Mouse (Mus musculus): ENCODE results near the gene Magi2. TPM values are rescaled to one million over a fixed set of nuclear protein-coding genes. Genes with fewer than 3 reads are reported as not detected.

The Magi2 gene
- polyA plus RNA-seq, 1 experiment from 2014 or later = 6.1 TPM

GRCm38 (mm10) chr5:19964113-19964512 lies 737.3 kb downstream of the Magi2 start:
- DNase-seq (ENCODE audit: low spot score) (no peak), ATAC-seq (ENCODE audit: insufficient read depth, low FRiP score, low TSS enrichment) (no peak)
- 82% methylated on average over 1 of the region's 1 CpGs for WGBS
- no peaks in the 10 kb centered on the region for H3K27me3 ChIP-seq (ENCODE audit: control insufficient read depth, insufficient read depth, low read length)
- H3K4me2 ChIP-seq (ENCODE audit: low read depth) = no peak overlapping the region
- no peak overlapping the region for H3K27ac ChIP-seq (ENCODE audit: low read depth, low read length)
- no peaks in the 10 kb centered on the region for H3K36me3 ChIP-seq (ENCODE audit: control insufficient read depth, insufficient read depth, low read length)
- no peaks in the 10 kb centered on the region for H3K4me1 ChIP-seq (ENCODE audit: control insufficient read depth, insufficient read depth, low read length)
- no peak overlapping the region for H3K9ac ChIP-seq (ENCODE audit: low read length)
- H3K4me3 ChIP-seq (ENCODE audit: low read depth, low read length) = no peak overlapping the region
- H3K9me3 ChIP-seq (ENCODE audit: control insufficient read depth, low read length) = no peaks in the 10 kb centered on the region

- H3K9me3 ChIP-seq (ENCODE audit: control insufficient read depth, low read length) = no peaks in the 10 kb centered on the region
- no peak for ATAC-seq (ENCODE audit: insufficient read depth, low FRiP score, low TSS enrichment)
- H3K27ac ChIP-seq (ENCODE audit: low read depth, low read length) = no peak overlapping the region
- no peaks in the 10 kb centered on the region for H3K27me3 ChIP-seq (ENCODE audit: control insufficient read depth, insufficient read depth, low read length)
- WGBS = 89% methylated on average over 2 of the region's 2 CpGs
- no peak for DNase-seq (ENCODE audit: low spot score)
- no peaks in the 10 kb centered on the region for H3K4me1 ChIP-seq (ENCODE audit: control insufficient read depth, insufficient read depth, low read length)
- H3K4me3 ChIP-seq (ENCODE audit: low read depth, low read length) = no peak overlapping the region
- H3K4me2 ChIP-seq (ENCODE audit: low read depth) = no peak overlapping the region
- no peak overlapping the region for H3K9ac ChIP-seq (ENCODE audit: low read length)
- H3K36me3 ChIP-seq (ENCODE audit: control insufficient read depth, insufficient read depth, low read length) = no peaks in the 10 kb centered on the region
These were observed 745.9 kb downstream of the Magi2 start for GRCm38 (mm10) chr5:19972736-19973135.

- H3K27me3 ChIP-seq (ENCODE audit: control insufficient read depth, insufficient read depth, low read length) = no peaks in the 10 kb centered on the region
- H3K9ac ChIP-seq (ENCODE audit: low read length) = no peak overlapping the region
- no peaks in the 10 kb centered on the region for H3K36me3 ChIP-seq (ENCODE audit: control insufficient read depth, insufficient read depth, low read length)
- H3K4me1 ChIP-seq (ENCODE audit: control insufficient read depth, insufficient read depth, low read length) = no peaks in the 10 kb centered on the region
- no peaks in the 10 kb centered on the region for H3K9me3 ChIP-seq (ENCODE audit: control insufficient read depth, low read length)
- ATAC-seq (ENCODE audit: insufficient read depth, low FRiP score, low TSS enrichment) (no peak), DNase-seq (ENCODE audit: low spot score) (no peak)
- no peak overlapping the region for H3K27ac ChIP-seq (ENCODE audit: low read depth, low read length)
- 89% methylated on average over 3 of the region's 3 CpGs for WGBS
- no peak overlapping the region for H3K4me2 ChIP-seq (ENCODE audit: low read depth)
- H3K4me3 ChIP-seq (ENCODE audit: low read depth, low read length) = no peak overlapping the region
These were observed 747.0 kb downstream of the Magi2 start for GRCm38 (mm10) chr5:19973852-19974251.

- 88% methylated on average over 6 of the region's 6 CpGs for WGBS
- H3K27me3 ChIP-seq (ENCODE audit: control insufficient read depth, insufficient read depth, low read length) = no peaks in the 10 kb centered on the region
- no peaks in the 10 kb centered on the region for H3K4me1 ChIP-seq (ENCODE audit: control insufficient read depth, insufficient read depth, low read length)
- H3K36me3 ChIP-seq (ENCODE audit: control insufficient read depth, insufficient read depth, low read length) = no peaks in the 10 kb centered on the region
- H3K4me2 ChIP-seq (ENCODE audit: low read depth) = no peak overlapping the region
- no peak for ATAC-seq (ENCODE audit: insufficient read depth, low FRiP score, low TSS enrichment)
- no peak overlapping the region for H3K27ac ChIP-seq (ENCODE audit: low read depth, low read length)
- no peak for DNase-seq (ENCODE audit: low spot score)
- no peak overlapping the region for H3K9ac ChIP-seq (ENCODE audit: low read length)
- no peak overlapping the region for H3K4me3 ChIP-seq (ENCODE audit: low read depth, low read length)
- H3K9me3 ChIP-seq (ENCODE audit: control insufficient read depth, low read length) = no peaks in the 10 kb centered on the region
These were observed 754.7 kb downstream of the Magi2 start for GRCm38 (mm10) chr5:19981518-19981917.

- H3K4me2 ChIP-seq (ENCODE audit: low read depth) = no peak overlapping the region
- DNase-seq (ENCODE audit: low spot score) (no peak), ATAC-seq (ENCODE audit: insufficient read depth, low FRiP score, low TSS enrichment) (peak; percentile 75)
- H3K27me3 ChIP-seq (ENCODE audit: control insufficient read depth, insufficient read depth, low read length) = no peaks in the 10 kb centered on the region
- H3K4me3 ChIP-seq (ENCODE audit: low read depth, low read length) = no peak overlapping the region
- H3K27ac ChIP-seq (ENCODE audit: low read depth, low read length) = no peak overlapping the region
- WGBS = 46% methylated on average over 3 of the region's 3 CpGs
- no peaks in the 10 kb centered on the region for H3K9me3 ChIP-seq (ENCODE audit: control insufficient read depth, low read length)
- H3K36me3 ChIP-seq (ENCODE audit: control insufficient read depth, insufficient read depth, low read length) = no peaks in the 10 kb centered on the region
- no peak overlapping the region for H3K9ac ChIP-seq (ENCODE audit: low read length)
- H3K4me1 ChIP-seq (ENCODE audit: control insufficient read depth, insufficient read depth, low read length) = no peaks in the 10 kb centered on the region
These were observed 755.2 kb downstream of the Magi2 start for GRCm38 (mm10) chr5:19982031-19982430.

GRCm38 (mm10) chr5:19999486-19999885 lies 772.6 kb downstream of the Magi2 start:
- Histone ChIP-seq H3K36me3 (ENCODE audit: control insufficient read depth, insufficient read depth, low read length) (no peaks in the 10 kb centered on the region), H3K9me3 (ENCODE audit: control insufficient read depth, low read length) (no peaks in the 10 kb centered on the region), H3K4me3 (ENCODE audit: low read depth, low read length) (no peak overlapping the region), H3K4me2 (ENCODE audit: low read depth) (no peak overlapping the region), H3K27ac (ENCODE audit: low read depth, low read length) (no peak overlapping the region), H3K9ac (ENCODE audit: low read length) (no peak overlapping the region), H3K27me3 (ENCODE audit: control insufficient read depth, insufficient read depth, low read length) (no peaks in the 10 kb centered on the region), H3K4me1 (ENCODE audit: control insufficient read depth, insufficient read depth, low read length) (no peaks in the 10 kb centered on the region)
- ATAC-seq (ENCODE audit: insufficient read depth, low FRiP score, low TSS enrichment) (no peak), DNase-seq (ENCODE audit: low spot score) (no peak)
- 87% methylated on average over 6 of the region's 6 CpGs for WGBS

- WGBS = 80% methylated on average over 1 of the region's 1 CpGs
- Histone ChIP-seq H3K4me1 (ENCODE audit: control insufficient read depth, insufficient read depth, low read length) (no peaks in the 10 kb centered on the region), H3K9ac (ENCODE audit: low read length) (no peak overlapping the region), H3K27me3 (ENCODE audit: control insufficient read depth, insufficient read depth, low read length) (no peaks in the 10 kb centered on the region), H3K36me3 (ENCODE audit: control insufficient read depth, insufficient read depth, low read length) (no peaks in the 10 kb centered on the region), H3K4me2 (ENCODE audit: low read depth) (no peak overlapping the region), H3K27ac (ENCODE audit: low read depth, low read length) (no peak overlapping the region), H3K4me3 (ENCODE audit: low read depth, low read length) (no peak overlapping the region), H3K9me3 (ENCODE audit: control insufficient read depth, low read length) (no peaks in the 10 kb centered on the region)
- no peak for ATAC-seq (ENCODE audit: insufficient read depth, low FRiP score, low TSS enrichment)
- DNase-seq (ENCODE audit: low spot score) = no peak
These were observed 773.1 kb downstream of the Magi2 start for GRCm38 (mm10) chr5:19999912-20000311.

- H3K27me3 ChIP-seq (ENCODE audit: control insufficient read depth, insufficient read depth, low read length) = no peaks in the 10 kb centered on the region
- no peak overlapping the region for H3K4me3 ChIP-seq (ENCODE audit: low read depth, low read length)
- DNase-seq (ENCODE audit: low spot score) (no peak), ATAC-seq (ENCODE audit: insufficient read depth, low FRiP score, low TSS enrichment) (no peak)
- H3K4me1 ChIP-seq (ENCODE audit: control insufficient read depth, insufficient read depth, low read length) = no peaks in the 10 kb centered on the region
- H3K9ac ChIP-seq (ENCODE audit: low read length) = no peak overlapping the region
- no peak overlapping the region for H3K4me2 ChIP-seq (ENCODE audit: low read depth)
- no peaks in the 10 kb centered on the region for H3K9me3 ChIP-seq (ENCODE audit: control insufficient read depth, low read length)
- H3K36me3 ChIP-seq (ENCODE audit: control insufficient read depth, insufficient read depth, low read length) = no peaks in the 10 kb centered on the region
- 84% methylated on average over 2 of the region's 2 CpGs for whole genome bisulfite sequencing
- no peak overlapping the region for H3K27ac ChIP-seq (ENCODE audit: low read depth, low read length)
These were observed 779.8 kb downstream of the Magi2 start for GRCm38 (mm10) chr5:20006616-20007015.

GRCm38 (mm10) chr5:20007246-20007645 lies 780.4 kb downstream of the Magi2 start:
- Histone ChIP-seq H3K27ac (ENCODE audit: low read depth, low read length) (no peak overlapping the region), H3K27me3 (ENCODE audit: control insufficient read depth, insufficient read depth, low read length) (no peaks in the 10 kb centered on the region), H3K4me2 (ENCODE audit: low read depth) (no peak overlapping the region), H3K9me3 (ENCODE audit: control insufficient read depth, low read length) (no peaks in the 10 kb centered on the region), H3K36me3 (ENCODE audit: control insufficient read depth, insufficient read depth, low read length) (no peaks in the 10 kb centered on the region), H3K9ac (ENCODE audit: low read length) (no peak overlapping the region), H3K4me3 (ENCODE audit: low read depth, low read length) (no peak overlapping the region), H3K4me1 (ENCODE audit: control insufficient read depth, insufficient read depth, low read length) (no peaks in the 10 kb centered on the region)
- DNase-seq (ENCODE audit: low spot score) (no peak), ATAC-seq (ENCODE audit: insufficient read depth, low FRiP score, low TSS enrichment) (no peak)
- 92% methylated on average over 8 of the region's 8 CpGs for WGBS
